Mouse (Mus musculus) liver, embryonic 14.5 days (tissue): Measurements from ENCODE around the gene Nccrp1.

ENCODE experiments used
- CTCF ChIP-seq: IDR thresholded peaks from 2 replicates; pipeline ENCODE4 v1.5.1; 2016; ENCODE audit warnings: antibody characterized with exemption, low read depth, control low read depth
- EP300 ChIP-seq: IDR thresholded peaks from 2 replicates; pipeline ENCODE4 v1.6.1; 2016; ENCODE audit warnings: antibody characterized with exemption, low read depth

- no peak for TF ChIP-seq CTCF
- no peak for TF ChIP-seq EP300
These were observed 36.7 kb upstream of the Nccrp1 start for GRCm38 (mm10) chr7:28583570-28584344.
